Mouse (Mus musculus) embryonic fibroblast, embryonic 13.5 days (primary cell): ENCODE measurements around the gene Ifitm10.
"Not testable (repeated sequence)": the region's sequence is repeated elsewhere in the genome, so short reads cannot be mapped to it uniquely, and the experiment has no call there.

ENCODE experiments used
- CTCF ChIP-seq: IDR thresholded peaks from 2 replicates; pipeline ENCODE4 v1.5.1; 2011; ENCODE audit warnings: mild to moderate bottlenecking, control low read depth, low read length, moderate library complexity, borderline replicate concordance; ENCODE audit not compliant: insufficient read depth
- POLR2A ChIP-seq: IDR thresholded peaks from 2 replicates; pipeline ENCODE4 v1.6.1; 2011; ENCODE audit warnings: low read depth, mild to moderate bottlenecking, control low read depth, low read length, moderate library complexity

GRCm38 (mm10) chr7:142405134-142405533, 31.6 kb upstream of the Ifitm10 start:
- not testable (repeated sequence) for TF ChIP-seq CTCF, POLR2A
